Mouse (Mus musculus): Measurements from ENCODE around the gene Lamtor1. TPM values are rescaled to one million over a fixed set of nuclear protein-coding genes. Genes with fewer than 3 reads are reported as not detected.

Lamtor1 gene
- polyA plus RNA-seq (2014; fragmentation: Nextera tagmentation; extraction: Ambion mirVana), result 134 and 144 TPM in 2 replicates

- under 1% methylated on average over 57 of the region's 61 CpGs for WGBS
- H3K27ac ChIP-seq (ENCODE audit: low read depth, low read length), result peak within 1 kb of the TSS; percentile 93
- ATAC-seq (ENCODE audit: insufficient read depth, low FRiP score, low TSS enrichment) (peak; percentile 98), DNase-seq (ENCODE audit: low spot score) (peak; percentile 99)
- no peaks in the 10 kb centered on the region for H3K27me3 ChIP-seq (ENCODE audit: control insufficient read depth, insufficient read depth, low read length)
- peak within 1 kb of the TSS; percentile 92 for H3K9ac ChIP-seq (ENCODE audit: low read length)
- H3K4me3 ChIP-seq (ENCODE audit: low read depth, low read length), result peak within 1 kb of the TSS; percentile 75
- no peaks in the 10 kb centered on the region for H3K4me1 ChIP-seq (ENCODE audit: control insufficient read depth, insufficient read depth, low read length)
- H3K4me2 ChIP-seq (ENCODE audit: low read depth), result peak within 1 kb of the TSS; percentile 49
- no peaks in the 10 kb centered on the region for H3K9me3 ChIP-seq (ENCODE audit: control insufficient read depth, low read length)
- peaks cover 6% of the 10 kb centered on the region for H3K36me3 ChIP-seq (ENCODE audit: control insufficient read depth, insufficient read depth, low read length)
These were observed at the start of gene Lamtor1 for GRCm38 (mm10) chr7:101905561-101906286. TSS of gene Lamtor1 (plus strand) at chr7:101905904.

GRCm38 (mm10) chr7:101857094-101857493 is 48.6 kb upstream of the Lamtor1 start, which contains the start of gene Folr2:
TSS of gene Folr2 (minus strand) at chr7:101857194.
- DNase-seq (ENCODE audit: low spot score), result no peak
- no peak within 1 kb of the TSS for H3K4me3 ChIP-seq (ENCODE audit: low read depth, low read length)
- no peaks in the 10 kb centered on the region for H3K9me3 ChIP-seq (ENCODE audit: control insufficient read depth, low read length)
- H3K4me2 ChIP-seq (ENCODE audit: low read depth), result no peak within 1 kb of the TSS
- no peak for ATAC-seq (ENCODE audit: insufficient read depth, low FRiP score, low TSS enrichment)
- no peaks in the 10 kb centered on the region for H3K36me3 ChIP-seq (ENCODE audit: control insufficient read depth, insufficient read depth, low read length)
- H3K27ac ChIP-seq (ENCODE audit: low read depth, low read length), result no peak within 1 kb of the TSS
- H3K4me1 ChIP-seq (ENCODE audit: control insufficient read depth, insufficient read depth, low read length), result no peaks in the 10 kb centered on the region
- no peaks in the 10 kb centered on the region for H3K27me3 ChIP-seq (ENCODE audit: control insufficient read depth, insufficient read depth, low read length)
- H3K9ac ChIP-seq (ENCODE audit: low read length), result no peak within 1 kb of the TSS
- 93% methylated on average over 4 of the region's 4 CpGs for WGBS

- ATAC-seq (ENCODE audit: insufficient read depth, low FRiP score, low TSS enrichment) (no peak), DNase-seq (ENCODE audit: low spot score) (no peak)
- no peak overlapping the region for H3K9ac ChIP-seq (ENCODE audit: low read length)
- H3K4me3 ChIP-seq (ENCODE audit: low read depth, low read length), result no peak overlapping the region
- no peaks in the 10 kb centered on the region for H3K9me3 ChIP-seq (ENCODE audit: control insufficient read depth, low read length)
- no peak overlapping the region for H3K4me2 ChIP-seq (ENCODE audit: low read depth)
- no peak overlapping the region for H3K27ac ChIP-seq (ENCODE audit: low read depth, low read length)
- H3K4me1 ChIP-seq (ENCODE audit: control insufficient read depth, insufficient read depth, low read length), result no peaks in the 10 kb centered on the region
- H3K36me3 ChIP-seq (ENCODE audit: control insufficient read depth, insufficient read depth, low read length), result no peaks in the 10 kb centered on the region
- 86% methylated on average over 9 of the region's 9 CpGs for WGBS
- H3K27me3 ChIP-seq (ENCODE audit: control insufficient read depth, insufficient read depth, low read length), result no peaks in the 10 kb centered on the region
These were observed 47.3 kb upstream of the Lamtor1 start for GRCm38 (mm10) chr7:101858362-101858761.

- Histone ChIP-seq H3K9ac (ENCODE audit: low read length) (no peak overlapping the region), H3K9me3 (ENCODE audit: control insufficient read depth, low read length) (no peaks in the 10 kb centered on the region), H3K27ac (ENCODE audit: low read depth, low read length) (no peak overlapping the region), H3K36me3 (ENCODE audit: control insufficient read depth, insufficient read depth, low read length) (no peaks in the 10 kb centered on the region), H3K27me3 (ENCODE audit: control insufficient read depth, insufficient read depth, low read length) (no peaks in the 10 kb centered on the region), H3K4me1 (ENCODE audit: control insufficient read depth, insufficient read depth, low read length) (no peaks in the 10 kb centered on the region), H3K4me3 (ENCODE audit: low read depth, low read length) (no peak overlapping the region), H3K4me2 (ENCODE audit: low read depth) (no peak overlapping the region)
- ATAC-seq (ENCODE audit: insufficient read depth, low FRiP score, low TSS enrichment), result no peak
- no peak for DNase-seq (ENCODE audit: low spot score)
These were observed 44.7 kb upstream of the Lamtor1 start for GRCm38 (mm10) chr7:101860978-101861377.

- no peak overlapping the region for H3K9ac ChIP-seq (ENCODE audit: low read length)
- no peak overlapping the region for H3K27ac ChIP-seq (ENCODE audit: low read depth, low read length)
- no peak overlapping the region for H3K4me2 ChIP-seq (ENCODE audit: low read depth)
- H3K9me3 ChIP-seq (ENCODE audit: control insufficient read depth, low read length), result no peaks in the 10 kb centered on the region
- DNase-seq (ENCODE audit: low spot score), result no peak
- H3K4me3 ChIP-seq (ENCODE audit: low read depth, low read length), result no peak overlapping the region
- no peak for ATAC-seq (ENCODE audit: insufficient read depth, low FRiP score, low TSS enrichment)
- H3K4me1 ChIP-seq (ENCODE audit: control insufficient read depth, insufficient read depth, low read length), result no peaks in the 10 kb centered on the region
- WGBS, result 80% methylated on average over 3 of the region's 3 CpGs
- H3K36me3 ChIP-seq (ENCODE audit: control insufficient read depth, insufficient read depth, low read length), result no peaks in the 10 kb centered on the region
- H3K27me3 ChIP-seq (ENCODE audit: control insufficient read depth, insufficient read depth, low read length), result no peaks in the 10 kb centered on the region
These were observed 43.4 kb upstream of the Lamtor1 start for GRCm38 (mm10) chr7:101862291-101862690.

GRCm38 (mm10) chr7:101863415-101863814 is 42.3 kb upstream of the Lamtor1 start, which contains the start of gene Anapc15:
TSS of gene Anapc15 (plus strand) at chr7:101863715.
- Histone ChIP-seq H3K27ac (ENCODE audit: low read depth, low read length) (no peak within 1 kb of the TSS), H3K4me1 (ENCODE audit: control insufficient read depth, insufficient read depth, low read length) (no peaks in the 10 kb centered on the region), H3K9me3 (ENCODE audit: control insufficient read depth, low read length) (no peaks in the 10 kb centered on the region), H3K4me2 (ENCODE audit: low read depth) (no peak within 1 kb of the TSS), H3K9ac (ENCODE audit: low read length) (no peak within 1 kb of the TSS), H3K27me3 (ENCODE audit: control insufficient read depth, insufficient read depth, low read length) (no peaks in the 10 kb centered on the region), H3K36me3 (ENCODE audit: control insufficient read depth, insufficient read depth, low read length) (no peaks in the 10 kb centered on the region), H3K4me3 (ENCODE audit: low read depth, low read length) (no peak within 1 kb of the TSS)
- whole genome bisulfite sequencing, result 81% methylated on average over 3 of the region's 3 CpGs
- ATAC-seq (ENCODE audit: insufficient read depth, low FRiP score, low TSS enrichment) (no peak), DNase-seq (ENCODE audit: low spot score) (no peak)

- WGBS, result 83% methylated on average over 11 of the region's 11 CpGs
These were observed 39.0 kb upstream of the Lamtor1 start for GRCm38 (mm10) chr7:101866491-101867265.

GRCm38 (mm10) chr7:101867482-101867881 is 38.2 kb upstream of the Lamtor1 start:
- no peak for DNase-seq (ENCODE audit: low spot score)
- no peak overlapping the region for H3K9ac ChIP-seq (ENCODE audit: low read length)
- no peak overlapping the region for H3K4me2 ChIP-seq (ENCODE audit: low read depth)
- H3K27me3 ChIP-seq (ENCODE audit: control insufficient read depth, insufficient read depth, low read length), result no peaks in the 10 kb centered on the region
- no peak overlapping the region for H3K4me3 ChIP-seq (ENCODE audit: low read depth, low read length)
- 98% methylated on average over 4 of the region's 4 CpGs for WGBS
- H3K9me3 ChIP-seq (ENCODE audit: control insufficient read depth, low read length), result no peaks in the 10 kb centered on the region
- ATAC-seq (ENCODE audit: insufficient read depth, low FRiP score, low TSS enrichment), result no peak
- H3K36me3 ChIP-seq (ENCODE audit: control insufficient read depth, insufficient read depth, low read length), result no peaks in the 10 kb centered on the region
- H3K4me1 ChIP-seq (ENCODE audit: control insufficient read depth, insufficient read depth, low read length), result no peaks in the 10 kb centered on the region
- H3K27ac ChIP-seq (ENCODE audit: low read depth, low read length), result no peak overlapping the region

More at GRCm38 (mm10) chr7:101866491-101867265, 39.0 kb upstream of the Lamtor1 start:
- no peak overlapping the region for H3K4me2 ChIP-seq (ENCODE audit: low read depth)
- H3K27ac ChIP-seq (ENCODE audit: low read depth, low read length), result no peak overlapping the region
- no peaks in the 10 kb centered on the region for H3K27me3 ChIP-seq (ENCODE audit: control insufficient read depth, insufficient read depth, low read length)
- DNase-seq (ENCODE audit: low spot score), result no peak
- H3K4me1 ChIP-seq (ENCODE audit: control insufficient read depth, insufficient read depth, low read length), result no peaks in the 10 kb centered on the region
- no peak overlapping the region for H3K9ac ChIP-seq (ENCODE audit: low read length)
- no peak overlapping the region for H3K4me3 ChIP-seq (ENCODE audit: low read depth, low read length)
- H3K36me3 ChIP-seq (ENCODE audit: control insufficient read depth, insufficient read depth, low read length), result no peaks in the 10 kb centered on the region
- ATAC-seq (ENCODE audit: insufficient read depth, low FRiP score, low TSS enrichment), result no peak
- H3K9me3 ChIP-seq (ENCODE audit: control insufficient read depth, low read length), result no peaks in the 10 kb centered on the region
